Mouse (Mus musculus): ENCODE results near the gene Tmem87a.

Tmem87a gene

GRCm38 (mm10) chr2:120366501-120366900 is 37.4 kb downstream of the Tmem87a start:
- DNase-seq (ENCODE audit: low read depth, low spot score): peak; percentile 49

GRCm38 (mm10) chr2:120360425-120360824 is 43.5 kb downstream of the Tmem87a start:
- DNase-seq (ENCODE audit: low read depth, low spot score): no peak

GRCm38 (mm10) chr2:120352682-120353646 is 50.9 kb downstream of the Tmem87a start, which contains the start of gene Vps39:
Vps39 (minus strand) TSS chr2:120353137.
- peak; percentile 72 for DNase-seq (ENCODE audit: low read depth, low spot score)

GRCm38 (mm10) chr2:120351321-120351720 is 52.6 kb downstream of the Tmem87a start:
- DNase-seq (ENCODE audit: low read depth, low spot score): no peak

GRCm38 (mm10) chr2:120348120-120348519 is 55.8 kb downstream of the Tmem87a start:
- DNase-seq (ENCODE audit: low read depth, low spot score): peak; percentile 24

GRCm38 (mm10) chr2:120341741-120342140 is 62.2 kb downstream of the Tmem87a start:
- DNase-seq (ENCODE audit: low read depth, low spot score): no peak

- no peak for DNase-seq (ENCODE audit: low read depth, low spot score)
Measured at GRCm38 (mm10) chr2:120337886-120338285, 66.0 kb downstream of the Tmem87a start.

GRCm38 (mm10) chr2:120331575-120331974 is 72.3 kb downstream of the Tmem87a start:
- DNase-seq (ENCODE audit: low read depth, low spot score): no peak

GRCm38 (mm10) chr2:120315077-120315476 is 88.8 kb downstream of the Tmem87a start:
- DNase-seq (ENCODE audit: low read depth, low spot score): no peak

- DNase-seq (ENCODE audit: low read depth, low spot score): no peak
Measured at GRCm38 (mm10) chr2:120314487-120314886, 89.4 kb downstream of the Tmem87a start.

- no peak for DNase-seq (ENCODE audit: low read depth, low spot score)
Measured at GRCm38 (mm10) chr2:120313976-120314375, 89.9 kb downstream of the Tmem87a start, which contains the start of gene Pla2g4f. Pla2g4f (minus strand) TSS chr2:120314165.

- no peak for DNase-seq (ENCODE audit: low read depth, low spot score)
Measured at GRCm38 (mm10) chr2:120312276-120312825, 91.6 kb downstream of the Tmem87a start.
